Mouse (Mus musculus): ENCODE results near the gene Mtmr6. TPM values are rescaled to one million over a fixed set of nuclear protein-coding genes. Genes with fewer than 3 reads are reported as not detected.
A peak's percentile ranks its signal among the peaks of the same experiment; 100 is the strongest.

Gene Mtmr6
- polyA plus RNA-seq, 1 experiment from 2014 or later, result 27.3 TPM

DNA sequence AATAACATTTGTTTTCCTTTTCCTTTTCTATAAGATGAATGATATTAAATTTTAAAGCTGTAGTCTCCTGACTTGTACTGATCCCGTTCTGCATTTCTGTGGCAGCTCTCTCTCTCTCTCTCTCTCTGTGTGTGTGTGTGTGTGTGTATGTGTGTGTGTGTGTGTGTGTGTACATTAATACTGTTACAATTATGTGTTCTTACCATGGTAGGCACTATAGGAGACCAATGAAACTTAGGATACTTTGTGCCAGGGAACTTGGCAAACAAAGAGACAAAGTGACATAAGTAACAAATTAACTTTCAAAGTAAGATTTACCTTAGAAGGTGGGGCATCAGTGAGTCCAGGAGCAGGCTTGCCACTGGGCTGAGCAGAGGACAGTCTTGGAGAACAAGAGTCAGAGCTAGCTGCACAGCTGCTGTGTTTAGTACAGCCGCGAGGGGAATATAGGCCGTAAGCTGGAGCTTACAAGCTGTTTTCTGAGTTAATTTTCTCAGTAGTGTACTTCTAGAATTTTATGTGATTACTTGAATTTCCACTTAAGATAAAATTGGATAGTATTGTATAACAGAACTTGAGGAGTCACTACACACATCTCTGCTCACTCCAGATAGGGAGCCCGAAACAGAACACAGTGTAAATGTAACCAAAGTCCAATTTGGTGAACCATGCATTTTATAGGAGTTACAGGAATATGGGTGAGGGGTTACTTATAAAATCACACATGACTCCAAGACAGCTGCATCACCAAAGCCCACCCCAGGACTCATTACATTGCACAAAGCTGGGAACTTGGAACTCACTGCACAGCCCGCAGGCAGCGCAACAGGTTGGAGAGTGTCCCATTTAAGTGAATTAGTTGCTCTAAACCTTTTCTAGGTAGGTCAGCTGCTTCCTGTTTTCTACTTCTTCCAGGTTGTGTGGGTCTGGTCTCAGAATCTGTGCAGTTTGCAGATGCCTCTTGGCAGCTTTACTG is 10.6 kb downstream of the Mtmr6 start:
- WGBS, result 75% methylated on average over 7 of the region's 7 CpGs
- DNase-seq (ENCODE audit: low spot score), result peak; percentile 48
- Histone ChIP-seq H3K36me3 (ENCODE audit: control insufficient read depth, insufficient read depth, low read length) (peaks cover 14% of the 10 kb centered on the region; the same call in 1 of the 2 replicates), H3K4me3 (ENCODE audit: low read depth, low read length) (no peak overlapping the region), H3K9me3 (ENCODE audit: control insufficient read depth, low read length) (no peaks in the 10 kb centered on the region), H3K4me2 (ENCODE audit: low read length) (no peak overlapping the region), H3K27ac (ENCODE audit: low read depth) (no peak overlapping the region), H3K9ac (ENCODE audit: low read length) (no peak overlapping the region), H3K27me3 (replicated peaks; ENCODE audit: control insufficient read depth, insufficient read depth, low read length) (no peaks in the 10 kb centered on the region), H3K4me1 (replicated peaks; ENCODE audit: control insufficient read depth, insufficient read depth, low read length) (no peaks in the 10 kb centered on the region)
- no peak for ATAC-seq (replicated peaks; ENCODE audit: low FRiP score, low TSS enrichment, low read depth)

DNA sequence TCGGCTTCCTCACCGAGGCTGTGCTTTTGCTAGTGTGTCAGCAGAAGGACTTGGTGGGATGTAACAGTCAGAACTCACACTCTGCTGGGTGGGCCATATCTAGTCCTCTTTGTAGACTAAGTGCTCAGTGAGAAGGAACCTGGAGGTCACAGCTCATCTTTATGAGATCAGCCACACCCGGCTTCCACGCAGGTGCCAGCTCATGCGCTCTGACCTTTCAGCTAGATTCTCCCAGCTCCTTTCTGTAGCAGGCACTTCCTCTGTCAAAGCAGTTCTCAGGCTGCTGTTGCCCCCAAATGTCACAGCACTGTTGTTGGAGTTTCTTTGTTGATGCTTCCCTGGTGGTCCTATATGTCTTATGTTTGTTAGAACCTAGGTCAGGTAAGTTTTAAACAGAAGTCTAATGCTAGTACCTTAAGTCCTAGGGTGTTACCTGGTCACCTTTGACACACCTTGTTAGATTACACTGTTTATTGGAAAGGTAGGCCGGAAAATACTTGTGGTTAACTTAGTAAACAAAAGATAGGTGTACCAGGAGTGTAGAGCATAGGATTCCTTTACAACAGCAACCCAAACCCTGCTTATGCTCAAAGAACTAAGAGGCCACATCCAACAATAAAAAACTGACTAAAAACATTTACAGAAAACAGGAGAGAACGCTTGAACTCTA is 21.3 kb downstream of the Mtmr6 start:
- no peak overlapping the region for H3K9ac ChIP-seq (ENCODE audit: low read length)
- DNase-seq (ENCODE audit: low spot score), result no peak
- 73% methylated on average over 7 of the region's 7 CpGs for WGBS
- no peak overlapping the region for H3K4me3 ChIP-seq (ENCODE audit: low read depth, low read length)
- ATAC-seq (replicated peaks; ENCODE audit: low FRiP score, low TSS enrichment, low read depth), result no peak
- H3K4me2 ChIP-seq (ENCODE audit: low read length), result no peak overlapping the region
- H3K27me3 ChIP-seq (replicated peaks; ENCODE audit: control insufficient read depth, insufficient read depth, low read length), result no peaks in the 10 kb centered on the region
- no peaks in the 10 kb centered on the region for H3K9me3 ChIP-seq (ENCODE audit: control insufficient read depth, low read length)
- H3K4me1 ChIP-seq (replicated peaks; ENCODE audit: control insufficient read depth, insufficient read depth, low read length), result no peaks in the 10 kb centered on the region
- peaks cover 18% of the 10 kb centered on the region for H3K36me3 ChIP-seq (ENCODE audit: control insufficient read depth, insufficient read depth, low read length)
- no peak overlapping the region for H3K27ac ChIP-seq (ENCODE audit: low read depth)

DNA sequence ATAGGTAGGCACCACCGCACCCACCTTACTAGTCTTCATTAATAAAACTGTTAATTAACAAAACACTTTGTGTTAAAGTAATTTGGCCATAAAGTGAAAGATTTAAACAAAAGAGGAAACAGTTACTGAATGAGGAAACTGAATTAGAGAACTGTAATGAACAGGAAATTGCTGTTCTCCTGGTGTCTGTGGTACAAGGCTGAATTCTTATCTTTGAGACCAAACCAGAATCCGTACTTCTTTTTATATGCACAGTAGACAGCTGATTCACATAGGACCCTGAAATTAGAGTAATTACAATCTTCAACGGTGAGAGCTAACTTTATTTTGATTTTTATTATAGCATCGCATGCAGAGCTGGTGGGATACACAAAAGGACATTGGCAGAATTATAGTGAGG is 25.3 kb downstream of the Mtmr6 start:
- H3K9ac ChIP-seq (ENCODE audit: low read length), result no peak overlapping the region
- DNase-seq (ENCODE audit: low spot score), result no peak
- H3K4me2 ChIP-seq (ENCODE audit: low read length), result no peak overlapping the region
- H3K4me1 ChIP-seq (replicated peaks; ENCODE audit: control insufficient read depth, insufficient read depth, low read length), result no peaks in the 10 kb centered on the region
- H3K9me3 ChIP-seq (ENCODE audit: control insufficient read depth, low read length), result no peaks in the 10 kb centered on the region
- H3K27ac ChIP-seq (ENCODE audit: low read depth), result no peak overlapping the region
- no peak for ATAC-seq (replicated peaks; ENCODE audit: low FRiP score, low TSS enrichment, low read depth)
- WGBS, result 82% methylated on average over 4 of the region's 4 CpGs
- H3K4me3 ChIP-seq (ENCODE audit: low read depth, low read length), result no peak overlapping the region
- H3K36me3 ChIP-seq (ENCODE audit: control insufficient read depth, insufficient read depth, low read length), result peaks cover 18% of the 10 kb centered on the region
- no peaks in the 10 kb centered on the region for H3K27me3 ChIP-seq (replicated peaks; ENCODE audit: control insufficient read depth, insufficient read depth, low read length)

DNA sequence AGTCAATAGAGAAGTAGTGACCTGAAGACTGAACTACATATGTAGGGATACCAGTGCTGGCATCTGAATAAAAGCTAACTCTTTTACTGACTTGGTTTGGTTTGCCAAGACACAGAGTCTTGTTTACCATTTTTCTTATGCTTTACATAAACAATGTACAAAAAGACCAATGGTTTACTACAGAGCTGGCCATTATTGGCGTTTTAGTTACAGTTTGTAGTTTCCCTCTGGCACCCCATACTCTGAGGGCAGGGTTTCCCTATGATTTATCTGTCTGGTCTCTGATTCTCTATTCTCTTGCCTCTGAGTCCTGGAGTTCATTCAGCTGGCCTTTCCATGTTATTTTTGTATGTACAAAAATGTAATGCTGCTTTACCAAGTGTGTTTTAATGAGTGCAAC is 30.5 kb downstream of the Mtmr6 start:
- ATAC-seq (replicated peaks; ENCODE audit: low FRiP score, low TSS enrichment, low read depth) (no peak), DNase-seq (ENCODE audit: low spot score) (no peak)
- Histone ChIP-seq H3K4me2 (ENCODE audit: low read length) (no peak overlapping the region), H3K27ac (ENCODE audit: low read depth) (no peak overlapping the region), H3K27me3 (replicated peaks; ENCODE audit: control insufficient read depth, insufficient read depth, low read length) (no peaks in the 10 kb centered on the region), H3K9me3 (ENCODE audit: control insufficient read depth, low read length) (no peaks in the 10 kb centered on the region), H3K9ac (ENCODE audit: low read length) (no peak overlapping the region), H3K36me3 (ENCODE audit: control insufficient read depth, insufficient read depth, low read length) (peaks cover 36% of the 10 kb centered on the region), H3K4me1 (replicated peaks; ENCODE audit: control insufficient read depth, insufficient read depth, low read length) (no peaks in the 10 kb centered on the region), H3K4me3 (ENCODE audit: low read depth, low read length) (no peak overlapping the region)
- WGBS, result 50% methylated on average over 1 of the region's 1 CpGs

DNA sequence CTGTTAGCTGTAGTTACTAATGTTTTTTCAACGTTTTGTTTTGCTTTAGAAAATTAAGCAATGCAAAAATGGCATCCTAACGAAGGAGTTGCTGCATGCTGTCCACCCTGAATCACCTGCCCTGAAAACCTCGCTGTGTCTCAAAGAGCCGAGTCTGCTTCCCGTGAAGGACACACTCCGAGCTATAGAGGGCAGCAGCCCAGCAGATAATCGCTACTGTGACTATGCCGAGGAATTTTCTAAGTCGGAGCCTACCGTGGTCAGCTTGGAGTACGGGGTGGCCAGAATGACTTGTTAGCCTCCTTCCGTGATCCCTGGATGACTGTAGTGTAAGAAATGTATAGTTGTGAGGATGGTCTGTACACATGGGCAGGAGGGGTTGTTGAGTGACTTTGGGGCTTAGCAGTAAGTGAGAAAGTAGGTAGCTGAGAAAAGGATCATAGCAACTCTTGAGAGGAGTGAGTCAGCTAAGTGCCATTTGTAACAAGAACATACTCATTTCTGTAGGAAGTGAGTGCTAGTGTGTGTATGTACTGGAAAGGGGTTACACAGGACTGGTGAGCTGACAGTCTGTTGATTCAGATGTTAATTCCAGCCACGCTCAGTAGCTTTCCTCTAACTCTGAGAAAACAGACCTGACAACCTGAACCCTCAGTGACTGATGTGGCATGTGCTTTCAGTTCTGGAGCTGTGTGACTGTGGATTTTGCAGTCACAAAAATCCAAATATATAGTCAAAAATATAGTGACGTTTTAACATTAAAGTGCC is 35.4 kb downstream of the Mtmr6 start:
- DNase-seq (ENCODE audit: low spot score), result no peak
- no peak for ATAC-seq (replicated peaks; ENCODE audit: low FRiP score, low TSS enrichment, low read depth)
- H3K27ac ChIP-seq (ENCODE audit: low read depth), result no peak overlapping the region
- no peaks in the 10 kb centered on the region for H3K27me3 ChIP-seq (replicated peaks; ENCODE audit: control insufficient read depth, insufficient read depth, low read length)
- peaks cover 51% of the 10 kb centered on the region for H3K36me3 ChIP-seq (ENCODE audit: control insufficient read depth, insufficient read depth, low read length)
- H3K4me3 ChIP-seq (ENCODE audit: low read depth, low read length), result no peak overlapping the region
- H3K4me2 ChIP-seq (ENCODE audit: low read length), result no peak overlapping the region
- no peaks in the 10 kb centered on the region for H3K4me1 ChIP-seq (replicated peaks; ENCODE audit: control insufficient read depth, insufficient read depth, low read length)
- H3K9me3 ChIP-seq (ENCODE audit: control insufficient read depth, low read length), result no peaks in the 10 kb centered on the region
- no peak overlapping the region for H3K9ac ChIP-seq (ENCODE audit: low read length)
- WGBS, result 78% methylated on average over 14 of the region's 14 CpGs

DNA sequence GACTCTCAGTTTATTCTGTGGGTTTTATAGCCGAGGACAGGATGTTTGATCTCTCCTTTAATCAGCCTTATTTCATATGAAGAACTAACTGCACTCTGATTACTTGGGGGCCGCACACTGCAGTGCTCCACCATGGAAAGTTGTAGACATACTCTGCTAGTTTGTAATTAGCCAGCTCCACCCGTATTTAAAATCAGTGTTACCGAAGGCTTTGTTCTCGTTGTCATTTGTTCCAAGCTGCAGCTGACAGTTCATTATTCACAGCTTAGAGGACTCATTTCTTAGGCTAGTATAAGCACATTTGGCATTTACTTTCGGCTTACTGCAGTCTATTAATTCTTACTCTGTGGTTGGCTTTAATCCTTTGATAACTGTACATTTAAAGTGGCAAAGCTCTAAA is 36.0 kb downstream of the Mtmr6 start:
- ATAC-seq (replicated peaks; ENCODE audit: low FRiP score, low TSS enrichment, low read depth) (no peak), DNase-seq (ENCODE audit: low spot score) (no peak)
- Histone ChIP-seq H3K4me2 (ENCODE audit: low read length) (no peak overlapping the region), H3K4me3 (ENCODE audit: low read depth, low read length) (no peak overlapping the region), H3K27me3 (replicated peaks; ENCODE audit: control insufficient read depth, insufficient read depth, low read length) (no peaks in the 10 kb centered on the region), H3K9me3 (ENCODE audit: control insufficient read depth, low read length) (no peaks in the 10 kb centered on the region), H3K4me1 (replicated peaks; ENCODE audit: control insufficient read depth, insufficient read depth, low read length) (no peaks in the 10 kb centered on the region), H3K9ac (ENCODE audit: low read length) (no peak overlapping the region), H3K36me3 (ENCODE audit: control insufficient read depth, insufficient read depth, low read length) (peaks cover 51% of the 10 kb centered on the region), H3K27ac (ENCODE audit: low read depth) (no peak overlapping the region)
- WGBS, result 81% methylated on average over 6 of the region's 6 CpGs

DNA sequence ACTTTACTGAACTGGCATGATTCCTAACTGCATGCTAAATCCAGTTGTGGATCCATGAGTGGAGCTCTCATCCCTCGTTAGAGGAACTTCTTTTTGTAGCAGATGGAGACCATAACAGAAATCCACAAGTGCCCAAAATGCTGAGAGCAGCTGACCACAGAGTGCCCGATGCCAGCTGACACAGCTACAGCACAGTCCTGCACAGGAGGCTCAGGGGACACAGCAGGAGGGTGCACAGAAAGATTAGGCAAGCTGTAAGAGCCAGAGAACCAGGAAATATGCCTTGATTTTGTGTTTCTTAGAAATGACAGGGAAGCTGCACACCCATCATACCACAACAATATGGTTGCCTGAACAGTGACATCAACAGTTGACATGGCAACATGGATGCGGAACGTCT is 37.4 kb downstream of the Mtmr6 start:
- DNase-seq (ENCODE audit: low spot score) (no peak), ATAC-seq (replicated peaks; ENCODE audit: low FRiP score, low TSS enrichment, low read depth) (no peak)
- no peak overlapping the region for H3K27ac ChIP-seq (ENCODE audit: low read depth)
- no peaks in the 10 kb centered on the region for H3K9me3 ChIP-seq (ENCODE audit: control insufficient read depth, low read length)
- H3K4me3 ChIP-seq (ENCODE audit: low read depth, low read length), result no peak overlapping the region
- no peaks in the 10 kb centered on the region for H3K4me1 ChIP-seq (replicated peaks; ENCODE audit: control insufficient read depth, insufficient read depth, low read length)
- no peak overlapping the region for H3K9ac ChIP-seq (ENCODE audit: low read length)
- no peak overlapping the region for H3K4me2 ChIP-seq (ENCODE audit: low read length)
- no peaks in the 10 kb centered on the region for H3K27me3 ChIP-seq (replicated peaks; ENCODE audit: control insufficient read depth, insufficient read depth, low read length)
- peaks cover 41% of the 10 kb centered on the region for H3K36me3 ChIP-seq (ENCODE audit: control insufficient read depth, insufficient read depth, low read length)
- 84% methylated on average over 4 of the region's 4 CpGs for WGBS

DNA sequence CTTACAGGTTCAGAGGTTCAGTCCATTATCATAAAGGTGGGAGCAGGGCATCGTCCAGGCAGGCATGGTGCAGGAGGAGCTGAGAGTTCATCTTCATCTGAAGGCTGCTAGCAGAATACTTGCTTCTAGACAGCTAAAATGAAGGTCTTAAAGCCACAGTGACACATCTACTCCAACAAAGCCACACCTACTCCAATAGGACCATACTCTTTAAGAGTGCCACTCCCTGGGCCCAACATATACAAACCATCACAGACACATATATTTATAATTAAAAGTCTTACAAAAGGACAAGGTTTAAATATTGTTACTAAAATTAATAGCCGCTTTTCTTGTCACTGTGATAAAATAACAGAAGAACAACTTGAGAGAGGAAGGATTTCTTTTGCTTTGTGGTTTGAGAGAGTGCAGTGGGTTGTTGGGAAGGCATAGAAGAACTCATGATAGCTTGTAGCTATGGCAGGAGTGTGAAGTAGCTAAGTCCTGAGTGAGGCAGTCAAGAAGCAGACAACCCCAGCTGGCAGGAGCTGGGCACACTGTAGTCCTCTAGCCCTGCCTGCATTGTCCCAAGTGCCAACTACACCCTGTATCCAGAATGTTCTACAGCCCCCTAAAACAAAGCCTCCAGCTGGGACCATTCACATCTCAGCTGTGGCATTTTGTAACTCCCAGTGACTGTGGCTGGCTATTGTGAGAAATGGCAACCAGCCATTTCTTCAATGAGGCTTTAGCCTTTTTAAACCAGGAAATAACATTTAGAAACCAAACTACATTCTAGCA is 39.6 kb downstream of the Mtmr6 start:
- H3K9me3 ChIP-seq (ENCODE audit: control insufficient read depth, low read length), result no peaks in the 10 kb centered on the region
- peaks cover 34% of the 10 kb centered on the region for H3K36me3 ChIP-seq (ENCODE audit: control insufficient read depth, insufficient read depth, low read length)
- 90% methylated on average over 2 of the region's 2 CpGs for WGBS
- H3K9ac ChIP-seq (ENCODE audit: low read length), result no peak overlapping the region
- DNase-seq (ENCODE audit: low spot score) (no peak), ATAC-seq (replicated peaks; ENCODE audit: low FRiP score, low TSS enrichment, low read depth) (no peak)
- H3K4me1 ChIP-seq (replicated peaks; ENCODE audit: control insufficient read depth, insufficient read depth, low read length), result no peaks in the 10 kb centered on the region
- H3K27ac ChIP-seq (ENCODE audit: low read depth), result no peak overlapping the region
- no peaks in the 10 kb centered on the region for H3K27me3 ChIP-seq (replicated peaks; ENCODE audit: control insufficient read depth, insufficient read depth, low read length)
- H3K4me2 ChIP-seq (ENCODE audit: low read length), result no peak overlapping the region
- no peak overlapping the region for H3K4me3 ChIP-seq (ENCODE audit: low read depth, low read length)
